Mouse (Mus musculus): ENCODE data around the gene Cdkn2aipnl.

Gene Cdkn2aipnl

GRCm38 (mm10) chr11:52003772-52004528, 36.5 kb downstream of the Cdkn2aipnl start, which contains the start of gene Cdkl3:
Cdkl3 (plus strand) TSS chr11:52004221.
- DNase-seq (ENCODE audit: low spot score in 2 of 2) = peak; percentile 95

GRCm38 (mm10) chr11:52005586-52005985, 38.1 kb downstream of the Cdkn2aipnl start:
- no peak for DNase-seq (ENCODE audit: low spot score in 2 of 2)

- no peak for DNase-seq (ENCODE audit: low spot score in 2 of 2)
Observed at GRCm38 (mm10) chr11:52011011-52011410, 43.5 kb downstream of the Cdkn2aipnl start.

- no peak for DNase-seq (ENCODE audit: low spot score in 2 of 2)
Observed at GRCm38 (mm10) chr11:52011541-52011940, 44.1 kb downstream of the Cdkn2aipnl start.

- no peak for DNase-seq (ENCODE audit: low spot score in 2 of 2)
Observed at GRCm38 (mm10) chr11:52018217-52018616, 50.8 kb downstream of the Cdkn2aipnl start.

Measured in spleen, postnatal 36 days (tissue).